Mouse (Mus musculus) T-helper 2 cell (primary cell): ENCODE data around the gene Kcnb1.

ENCODE experiments used
- in situ Hi-C: fragments of 300-600 bp; cut with MboI, MseI; formaldehyde crosslinking; loops from one replicate; pipeline ENCODE4 v1.15.1; 2025; ENCODE audit warnings: high pct_unique_total_duplicates

The Kcnb1 gene

DNA sequence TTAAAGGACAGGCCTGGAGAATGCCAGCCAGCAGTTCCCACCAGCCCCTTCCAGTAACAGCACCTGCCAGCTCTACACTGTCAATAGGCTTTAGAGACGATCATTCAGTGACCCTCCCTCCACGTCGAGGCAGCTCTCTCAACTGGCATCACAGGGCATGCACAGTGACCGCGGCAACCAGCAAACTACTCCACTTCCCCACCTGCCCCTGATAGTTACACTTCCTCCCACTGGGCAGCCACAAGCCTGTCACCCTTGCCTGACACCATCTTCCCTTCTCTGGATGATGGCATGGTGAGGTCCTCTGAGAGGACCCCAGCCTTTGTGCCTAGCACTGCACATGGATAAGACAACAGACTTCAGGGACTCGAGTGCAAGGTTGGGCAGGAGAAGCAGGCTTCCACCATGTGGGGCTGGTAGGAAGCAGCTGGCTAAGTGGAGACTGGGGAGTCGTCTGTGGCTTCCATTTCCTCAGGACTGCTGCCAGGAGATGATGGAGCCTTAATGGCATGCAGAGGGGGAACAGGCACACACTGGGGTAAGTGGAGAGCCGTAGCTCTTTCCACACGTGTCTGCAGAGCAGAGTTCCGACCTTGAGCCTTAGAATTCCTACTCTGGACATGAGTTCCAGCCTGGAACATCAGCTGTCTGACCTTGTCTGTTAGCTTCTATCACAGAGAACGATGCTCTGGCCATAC is 22.3 kb downstream of the Kcnb1 start:
- in situ Hi-C loops, result no loop called here

DNA sequence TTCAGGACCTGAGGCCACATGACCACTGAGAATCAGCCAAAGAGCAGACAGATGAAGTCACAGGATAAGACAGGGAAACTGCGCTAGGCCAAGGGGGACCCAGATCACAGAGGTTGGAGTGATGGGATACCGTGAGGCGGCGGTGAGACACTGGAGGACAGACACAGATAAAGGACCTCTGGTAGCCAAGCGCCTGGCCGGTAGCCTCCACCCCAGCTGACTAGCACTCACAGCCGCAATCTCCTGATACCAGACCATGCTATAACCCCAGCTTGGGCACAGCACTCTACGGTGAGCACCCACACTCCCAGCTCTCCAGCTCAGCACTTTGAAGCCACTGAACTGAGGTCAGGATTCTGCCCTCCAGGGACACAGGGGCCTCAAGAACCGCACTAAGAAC is 26.4 kb downstream of the Kcnb1 start:
- in situ Hi-C loops, result no loop called here

- in situ Hi-C loops, result no loop called here
Measured at GRCm38 (mm10) chr2:167163134-167163533, 26.8 kb downstream of the Kcnb1 start.

- in situ Hi-C loops, result no loop called here
Measured at GRCm38 (mm10) chr2:167162516-167163021, 27.4 kb downstream of the Kcnb1 start.

GRCm38 (mm10) chr2:167159721-167160120 is 30.2 kb downstream of the Kcnb1 start:
- in situ Hi-C loops, result no loop called here

DNA sequence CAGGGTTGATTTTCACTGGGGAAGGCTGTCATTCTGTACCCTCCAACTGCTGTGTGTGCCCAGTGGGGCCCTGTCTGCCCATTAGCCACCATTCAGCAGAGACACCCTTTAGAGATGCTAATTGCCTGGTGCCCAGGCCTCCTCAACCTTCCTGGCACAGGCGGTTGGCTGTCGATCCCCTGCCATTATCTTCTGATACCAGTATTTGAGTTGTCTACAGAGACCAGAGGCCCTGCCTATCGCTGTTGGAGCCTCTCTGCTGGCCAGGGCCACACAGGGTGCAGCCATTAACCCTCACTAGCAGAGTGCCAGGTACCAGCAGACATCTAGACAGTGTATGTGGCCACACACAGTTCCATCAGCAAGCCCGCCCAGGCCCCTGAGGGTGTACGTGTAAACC is 31.2 kb downstream of the Kcnb1 start:
- in situ Hi-C loops, result no loop called here

DNA sequence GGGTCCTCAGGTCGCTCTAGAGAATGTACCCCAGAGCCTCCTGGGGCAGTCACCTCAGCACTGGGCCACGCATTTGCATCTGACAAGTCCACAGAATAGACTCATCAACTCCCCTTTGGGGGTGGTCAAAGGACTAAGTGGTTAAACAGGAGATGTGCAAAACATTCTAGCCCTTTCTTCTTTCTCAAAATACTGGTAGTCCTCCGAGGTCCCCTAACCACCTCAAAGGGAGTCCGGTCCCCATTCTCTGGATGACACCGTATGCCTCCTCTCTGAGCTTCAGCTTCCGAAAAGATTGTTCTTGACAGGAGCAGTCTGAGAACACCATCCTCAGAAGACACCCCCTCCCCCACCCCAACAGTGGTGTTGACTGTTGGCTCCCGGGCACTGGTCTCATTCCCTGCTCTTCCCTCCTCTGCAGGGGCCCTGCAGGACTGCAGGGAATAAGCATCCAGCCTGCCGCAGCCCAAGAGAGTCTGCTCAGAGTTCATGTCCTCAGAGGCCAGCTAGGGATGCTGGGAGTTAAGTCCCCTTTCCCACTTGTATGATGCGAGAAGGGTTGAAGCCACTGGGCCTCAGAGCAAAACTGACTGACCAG is 33.7 kb downstream of the Kcnb1 start:
- in situ Hi-C loops, result no loop called here

- in situ Hi-C loops, result no loop called here
Measured at GRCm38 (mm10) chr2:167155541-167155973, 34.4 kb downstream of the Kcnb1 start.

DNA sequence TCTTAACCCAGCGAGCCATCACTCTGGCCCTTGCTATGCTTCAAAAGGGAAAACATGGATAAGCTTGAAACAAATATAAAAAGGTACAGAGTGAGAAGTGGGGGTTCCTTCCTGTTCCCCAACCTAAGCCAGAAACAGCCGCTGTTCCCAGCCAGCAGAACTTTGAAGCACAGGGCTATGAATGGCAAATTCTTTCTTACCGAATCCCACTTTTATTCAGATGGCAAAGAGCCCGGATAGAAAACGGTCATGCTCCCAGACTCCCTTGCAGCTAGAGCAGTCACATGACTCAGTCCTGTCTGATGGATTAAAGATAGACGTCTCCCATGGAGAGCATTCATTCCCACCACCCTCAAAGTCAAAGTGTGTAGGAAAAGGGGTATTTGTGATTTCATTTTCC is 39.1 kb downstream of the Kcnb1 start:
- in situ Hi-C loops, result no loop called here

GRCm38 (mm10) chr2:167150135-167150534 is 39.8 kb downstream of the Kcnb1 start:
- in situ Hi-C loops, result no loop called here

DNA sequence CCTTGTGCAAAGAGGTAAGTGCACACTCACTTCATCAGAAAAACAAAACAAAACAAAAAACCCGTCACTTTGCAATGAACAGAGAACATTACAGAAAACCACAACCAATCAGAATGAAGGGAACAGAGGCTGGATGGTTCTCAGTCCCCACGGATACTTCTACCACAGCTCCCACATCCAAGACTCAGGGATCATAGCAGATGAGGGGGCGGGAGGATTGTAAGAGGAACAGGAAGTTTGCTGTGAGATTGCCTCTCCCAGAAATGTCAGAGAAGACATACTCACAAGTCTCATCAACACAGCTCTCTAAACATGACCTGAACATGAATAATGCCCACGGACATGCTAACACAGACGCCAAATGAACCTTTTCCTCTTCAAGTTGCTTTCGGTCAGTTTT is 40.9 kb downstream of the Kcnb1 start:
- in situ Hi-C loops, result no loop called here

- in situ Hi-C loops, result no loop called here
Measured at GRCm38 (mm10) chr2:167147708-167148107, 42.2 kb downstream of the Kcnb1 start.

- in situ Hi-C loops, result no loop called here
Measured at GRCm38 (mm10) chr2:167145904-167146303, 44.1 kb downstream of the Kcnb1 start.

- in situ Hi-C loops, result no loop called here
Measured at GRCm38 (mm10) chr2:167144439-167145307, 45.3 kb downstream of the Kcnb1 start.

DNA sequence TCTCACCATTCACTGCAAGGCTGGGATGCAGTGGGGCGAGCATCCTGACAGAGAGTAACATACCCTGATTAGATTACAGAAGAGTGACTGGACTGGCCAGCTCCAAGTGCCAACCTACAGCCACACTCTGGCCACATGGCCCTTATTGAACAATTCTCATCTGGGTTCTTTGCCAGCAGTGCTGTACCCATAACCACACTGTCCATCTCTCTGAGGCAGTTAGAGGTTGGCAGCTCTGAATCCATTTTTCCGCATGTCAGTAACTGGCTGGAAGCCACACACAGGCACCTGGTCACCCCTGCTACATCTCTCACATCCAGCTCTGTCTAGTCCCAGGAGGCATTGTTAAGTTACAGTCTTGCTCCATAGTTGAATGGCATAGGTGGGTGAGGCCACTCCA is 46.0 kb downstream of the Kcnb1 start:
- in situ Hi-C loops, result no loop called here

- in situ Hi-C loops, result no loop called here
Measured at GRCm38 (mm10) chr2:167142282-167142681, 47.7 kb downstream of the Kcnb1 start.

DNA sequence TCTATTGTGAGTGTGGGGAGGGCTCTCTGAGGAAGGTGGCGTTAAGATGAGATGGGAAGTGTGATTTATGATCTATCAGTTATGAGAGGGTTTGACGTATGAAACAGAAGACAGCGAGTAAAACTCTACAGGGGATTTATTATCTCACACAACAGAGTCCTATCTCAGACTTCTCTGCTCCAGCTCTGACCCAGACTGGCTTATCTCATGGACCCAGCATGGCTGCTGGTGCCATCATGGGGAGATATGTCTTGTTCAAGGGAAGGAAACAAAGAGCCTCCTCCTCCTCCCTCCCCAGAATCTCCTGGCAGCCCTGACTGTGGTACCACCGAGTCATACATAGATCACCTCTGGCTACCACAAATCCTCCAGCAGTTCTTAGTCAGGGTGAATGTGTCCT is 48.1 kb downstream of the Kcnb1 start:
- in situ Hi-C loops, result no loop called here

- in situ Hi-C loops, result no loop called here
Measured at GRCm38 (mm10) chr2:167139801-167140269, 50.1 kb downstream of the Kcnb1 start.

- in situ Hi-C loops, result no loop called here
Measured at GRCm38 (mm10) chr2:167138611-167139010, 51.3 kb downstream of the Kcnb1 start.

- in situ Hi-C loops, result no loop called here
Measured at GRCm38 (mm10) chr2:167136909-167137308, 53.0 kb downstream of the Kcnb1 start.

- in situ Hi-C loops, result no loop called here
Measured at GRCm38 (mm10) chr2:167132041-167132440, 57.9 kb downstream of the Kcnb1 start.

DNA sequence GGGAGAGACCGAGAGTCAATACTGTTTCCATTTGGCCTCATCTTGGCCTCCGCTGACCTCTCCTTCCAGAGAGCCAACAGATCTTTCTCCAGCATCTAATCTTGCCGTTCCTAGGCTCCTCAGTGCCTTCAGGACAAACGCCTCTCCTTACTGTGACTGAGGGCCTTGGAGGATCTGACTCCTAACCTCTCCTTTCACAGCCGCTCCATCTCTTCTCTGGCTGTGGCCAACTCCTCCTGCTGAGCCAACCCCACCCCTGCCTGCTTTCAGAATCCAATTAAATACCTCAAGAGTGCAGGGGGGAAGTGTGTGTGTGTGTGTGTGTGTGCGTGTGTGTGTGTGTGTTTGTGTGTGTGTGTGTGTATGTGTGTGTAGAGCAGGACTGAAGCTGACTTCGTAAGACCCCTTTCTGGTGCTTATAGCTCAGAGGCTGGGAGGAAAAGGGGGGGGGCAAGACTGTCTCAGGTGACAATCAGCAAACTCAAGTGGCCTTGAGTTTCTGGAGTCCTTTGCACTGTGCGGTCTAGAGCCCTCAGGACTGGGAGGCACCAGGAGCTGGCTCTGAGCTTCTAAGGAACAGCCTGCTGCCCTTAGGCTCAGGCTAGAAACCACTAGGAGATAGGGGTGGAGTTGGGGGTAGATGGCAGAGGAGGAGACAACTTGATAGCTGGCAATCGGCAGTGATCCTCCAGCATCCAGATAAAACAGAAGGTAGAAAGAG is 59.7 kb downstream of the Kcnb1 start:
- in situ Hi-C loops, result no loop called here
